Mouse (Mus musculus) natural killer cell, adult 2 months (primary cell): Measurements from ENCODE around the gene Abl1.

Experiments
- DNase-seq, 2 experiments: peaks; one replicate each; pipeline ENCODE4 v3.0.0; 2022; ENCODE audit warnings: low spot score in 2 of 2

Abl1 gene

DNA sequence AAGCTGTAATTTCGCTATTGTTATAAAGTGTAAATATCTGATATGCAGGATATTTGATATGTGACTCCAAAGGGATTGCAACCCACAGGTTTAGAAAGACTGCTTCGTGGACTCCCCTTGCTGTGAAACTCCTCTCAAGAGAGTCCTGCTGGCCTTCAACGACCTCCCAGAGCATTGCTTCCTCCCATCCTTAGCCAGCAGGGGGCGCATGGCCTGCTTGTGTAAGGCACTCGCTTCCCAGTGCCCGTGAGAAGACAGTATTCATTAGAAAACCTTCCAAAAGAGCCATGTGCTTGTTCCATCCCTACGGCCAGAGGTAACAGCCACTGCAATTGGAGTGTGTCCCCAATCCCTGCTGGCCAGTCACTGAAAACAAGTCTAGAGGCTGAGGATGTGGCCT is 98.9 kb downstream of the Abl1 start:
- DNase-seq = peak; percentile 68 to 75

DNA sequence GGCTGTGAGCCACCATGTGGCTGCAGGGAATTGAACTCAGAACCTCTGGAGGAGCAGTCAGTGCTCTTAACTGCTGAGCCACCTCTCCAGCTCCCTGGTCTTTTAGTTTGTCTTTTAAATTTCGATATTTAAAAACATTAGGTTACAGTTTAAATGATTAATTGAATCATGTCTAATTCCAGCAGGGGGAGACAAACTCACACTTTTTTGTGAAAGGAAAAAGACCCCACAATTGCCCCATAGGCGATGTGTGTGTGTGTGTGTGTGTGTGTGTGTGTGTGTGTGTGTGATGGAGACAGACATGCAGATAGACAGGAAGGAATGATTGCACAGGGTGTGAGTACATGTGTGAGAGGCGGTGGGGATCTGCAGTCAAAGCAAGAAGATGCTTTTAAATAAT is 100.1 kb downstream of the Abl1 start:
- DNase-seq = no peak

DNA sequence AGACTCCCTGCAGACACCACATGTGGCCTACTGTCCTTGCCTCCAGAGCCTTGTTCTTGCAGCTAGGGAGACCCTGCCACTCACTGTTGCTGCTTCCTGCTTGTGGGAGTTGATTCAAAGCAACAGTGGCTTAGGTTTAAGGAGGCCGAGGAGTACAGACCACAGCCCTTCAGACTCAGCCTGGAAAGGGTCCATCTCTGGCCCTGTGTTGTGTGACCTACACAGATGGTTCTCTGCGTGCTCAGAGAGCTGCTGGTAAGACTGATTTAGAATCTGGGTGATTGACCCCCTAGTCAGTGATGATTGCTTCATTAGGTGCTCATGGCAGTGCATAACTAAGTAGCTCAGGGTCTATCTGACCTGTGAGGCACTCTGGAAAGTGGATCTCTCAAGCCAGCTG is 101.0 kb downstream of the Abl1 start:
- DNase-seq = no peak

DNA sequence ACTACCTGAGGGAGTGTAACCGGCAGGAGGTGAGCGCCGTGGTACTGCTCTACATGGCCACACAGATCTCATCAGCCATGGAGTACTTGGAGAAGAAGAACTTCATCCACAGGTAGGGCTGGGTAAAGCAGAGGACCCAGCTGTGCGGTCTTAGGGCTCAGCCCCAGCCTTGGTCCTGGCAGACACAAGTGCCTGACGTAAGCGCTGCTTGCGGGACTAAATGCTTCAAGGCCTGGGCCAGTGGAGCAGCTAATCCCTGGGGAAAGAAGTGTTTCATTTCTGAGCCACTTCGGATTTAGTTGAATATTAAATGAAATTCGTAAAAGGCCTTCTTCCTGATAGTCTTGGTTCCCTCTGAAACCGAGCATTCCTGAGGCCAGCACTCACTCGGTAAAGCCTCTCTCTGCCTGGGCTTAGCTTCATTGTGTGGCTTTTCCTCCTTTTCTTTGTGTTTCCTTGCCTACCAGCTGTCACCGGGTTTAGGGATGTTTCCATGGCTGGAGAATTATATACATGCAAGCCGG is 102.6 kb downstream of the Abl1 start:
- no peak for DNase-seq

DNA sequence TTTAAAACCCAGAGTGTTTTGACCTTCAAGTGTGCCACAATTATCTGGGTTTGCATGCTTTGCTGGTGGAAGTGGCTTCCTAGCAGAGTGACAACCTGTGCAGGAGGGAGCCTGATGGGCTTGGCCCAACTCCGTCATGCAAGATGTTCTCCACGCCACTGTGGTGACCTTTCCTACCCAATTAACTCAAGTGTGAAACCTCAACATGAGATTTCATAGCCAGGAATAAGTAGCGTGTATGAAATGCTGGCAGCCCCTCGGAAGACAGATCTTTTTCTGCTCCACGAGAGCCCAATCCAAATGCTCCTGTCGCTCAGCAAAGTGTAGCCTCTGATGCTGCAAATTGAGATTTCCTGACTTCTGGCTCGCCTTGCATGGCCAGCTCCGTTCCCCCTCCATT is 103.1 kb downstream of the Abl1 start:
- no peak for DNase-seq

DNA sequence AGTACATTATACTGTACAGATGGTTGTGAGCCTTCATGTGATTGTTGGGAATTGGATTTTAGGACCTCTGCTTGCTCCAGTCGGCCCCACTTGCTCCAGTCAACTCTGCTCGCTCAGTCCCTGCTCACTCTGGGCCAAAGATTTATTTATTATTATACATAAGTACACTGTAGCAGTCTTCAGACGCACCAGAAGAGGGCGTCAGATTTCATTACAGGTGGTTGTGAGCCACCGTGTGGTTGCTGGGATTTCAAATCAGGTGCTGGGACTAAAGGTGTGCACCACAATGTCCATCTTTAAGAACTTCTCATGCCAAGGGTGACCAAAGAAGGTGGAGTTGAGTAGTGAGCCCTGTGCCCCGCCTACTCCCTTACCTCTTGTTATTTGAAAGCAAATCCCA is 104.4 kb downstream of the Abl1 start:
- no peak for DNase-seq

DNA sequence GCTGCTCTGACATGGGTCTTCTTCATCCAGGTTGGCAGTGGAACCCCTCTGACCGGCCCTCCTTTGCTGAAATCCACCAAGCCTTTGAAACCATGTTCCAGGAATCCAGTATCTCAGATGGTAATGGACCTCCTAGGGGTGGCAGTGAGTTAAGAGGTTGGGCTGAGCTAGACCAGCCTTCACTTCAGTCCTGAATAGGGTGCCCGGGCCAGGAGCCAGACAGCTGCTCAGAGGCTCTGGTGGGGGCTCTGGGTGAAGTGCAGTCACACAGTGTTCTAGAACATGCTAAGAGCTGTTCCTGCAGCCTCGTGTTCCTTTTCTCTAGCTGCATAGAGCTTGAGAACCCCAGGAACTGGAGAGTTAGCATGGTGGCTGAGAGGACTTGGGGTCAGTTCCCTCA is 108.8 kb downstream of the Abl1 start:
- DNase-seq = no peak

DNA sequence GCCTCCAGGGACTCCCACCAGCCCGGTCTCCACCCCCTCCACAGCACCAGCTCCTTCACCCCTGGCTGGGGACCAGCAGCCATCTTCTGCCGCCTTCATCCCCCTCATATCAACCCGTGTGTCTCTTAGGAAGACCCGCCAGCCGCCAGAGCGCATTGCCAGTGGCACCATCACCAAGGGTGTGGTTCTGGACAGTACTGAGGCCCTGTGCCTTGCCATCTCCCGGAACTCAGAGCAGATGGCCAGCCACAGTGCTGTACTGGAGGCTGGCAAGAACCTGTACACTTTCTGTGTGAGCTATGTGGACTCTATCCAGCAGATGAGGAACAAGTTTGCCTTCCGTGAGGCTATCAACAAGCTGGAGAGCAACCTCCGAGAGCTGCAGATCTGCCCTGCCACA is 113.2 kb downstream of the Abl1 start:
- no peak for DNase-seq

DNA sequence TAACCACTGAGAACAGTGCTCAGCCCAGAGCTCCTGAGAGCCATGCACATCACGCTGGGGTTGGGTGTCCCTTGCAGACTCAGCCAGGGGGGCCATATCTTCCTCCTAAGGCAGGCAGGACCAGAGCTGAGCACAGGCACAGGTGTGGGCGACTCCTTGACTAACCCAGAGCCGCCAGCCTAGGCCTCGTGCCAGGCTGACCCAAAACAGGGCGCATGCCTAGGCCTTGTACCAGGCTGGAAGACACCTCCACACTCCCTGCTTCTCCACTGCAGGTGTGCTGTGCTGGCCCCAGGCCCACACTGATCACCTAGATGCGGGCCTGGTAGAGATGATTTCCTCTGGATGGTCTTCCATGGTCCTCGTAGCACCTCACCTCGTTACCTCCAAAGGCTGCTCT is 114.6 kb downstream of the Abl1 start:
- DNase-seq = no peak

DNA sequence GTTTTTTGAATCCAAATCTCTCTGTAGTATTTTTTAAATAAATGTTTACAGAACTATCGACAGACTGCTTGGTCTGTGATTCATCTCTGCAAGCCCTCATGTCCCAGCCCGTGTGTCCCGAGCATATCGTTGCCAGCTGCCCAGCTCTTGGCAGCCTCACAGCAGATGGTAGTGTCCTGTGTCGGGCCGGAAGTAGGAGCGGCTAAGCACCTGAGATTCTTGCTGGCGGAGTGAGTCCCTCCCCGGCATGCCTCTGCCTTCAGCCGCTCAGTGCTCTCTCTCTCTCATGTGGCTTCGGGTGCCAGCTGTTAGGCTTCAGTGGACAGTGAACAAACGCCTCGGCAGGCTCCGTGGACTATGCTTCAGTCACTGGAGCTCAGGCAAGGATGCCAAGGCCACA is 115.3 kb downstream of the Abl1 start:
- no peak for DNase-seq

DNA sequence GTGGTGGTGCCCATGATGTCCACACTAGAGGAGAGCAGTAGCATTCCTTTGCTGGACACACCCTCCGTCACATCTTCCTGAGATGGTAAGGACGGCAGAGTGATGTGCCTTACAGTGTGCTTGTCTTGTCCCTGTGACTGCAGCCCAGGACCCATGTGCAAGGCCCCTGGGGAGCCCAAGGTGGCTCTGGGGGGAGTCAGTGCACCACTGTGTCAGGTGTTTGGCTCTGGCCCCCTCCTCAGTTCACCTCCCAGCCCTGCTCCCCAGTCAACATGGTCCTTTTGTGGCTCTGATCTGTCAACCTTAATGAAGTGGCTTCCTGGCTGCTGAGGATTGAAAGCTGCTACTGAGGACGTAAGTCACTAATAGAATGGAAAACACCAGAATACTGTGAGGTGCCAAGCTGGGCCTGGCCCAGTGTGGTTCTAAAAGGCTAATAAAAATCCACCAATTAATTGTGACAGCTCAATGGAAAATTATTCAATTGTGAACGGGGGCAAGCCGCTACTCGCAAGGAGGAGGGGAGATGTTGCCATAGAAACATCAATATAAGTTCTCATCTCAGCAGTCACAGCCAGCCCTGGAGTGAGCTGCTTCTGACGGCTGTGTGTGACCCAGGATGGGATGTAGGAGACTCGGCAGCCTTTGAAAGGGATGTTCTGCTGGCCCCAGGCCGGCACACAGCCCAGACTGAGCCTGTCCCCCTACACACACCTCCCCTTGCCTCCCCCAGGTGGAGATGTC is 118.6 kb downstream of the Abl1 start:
- no peak for DNase-seq

DNA sequence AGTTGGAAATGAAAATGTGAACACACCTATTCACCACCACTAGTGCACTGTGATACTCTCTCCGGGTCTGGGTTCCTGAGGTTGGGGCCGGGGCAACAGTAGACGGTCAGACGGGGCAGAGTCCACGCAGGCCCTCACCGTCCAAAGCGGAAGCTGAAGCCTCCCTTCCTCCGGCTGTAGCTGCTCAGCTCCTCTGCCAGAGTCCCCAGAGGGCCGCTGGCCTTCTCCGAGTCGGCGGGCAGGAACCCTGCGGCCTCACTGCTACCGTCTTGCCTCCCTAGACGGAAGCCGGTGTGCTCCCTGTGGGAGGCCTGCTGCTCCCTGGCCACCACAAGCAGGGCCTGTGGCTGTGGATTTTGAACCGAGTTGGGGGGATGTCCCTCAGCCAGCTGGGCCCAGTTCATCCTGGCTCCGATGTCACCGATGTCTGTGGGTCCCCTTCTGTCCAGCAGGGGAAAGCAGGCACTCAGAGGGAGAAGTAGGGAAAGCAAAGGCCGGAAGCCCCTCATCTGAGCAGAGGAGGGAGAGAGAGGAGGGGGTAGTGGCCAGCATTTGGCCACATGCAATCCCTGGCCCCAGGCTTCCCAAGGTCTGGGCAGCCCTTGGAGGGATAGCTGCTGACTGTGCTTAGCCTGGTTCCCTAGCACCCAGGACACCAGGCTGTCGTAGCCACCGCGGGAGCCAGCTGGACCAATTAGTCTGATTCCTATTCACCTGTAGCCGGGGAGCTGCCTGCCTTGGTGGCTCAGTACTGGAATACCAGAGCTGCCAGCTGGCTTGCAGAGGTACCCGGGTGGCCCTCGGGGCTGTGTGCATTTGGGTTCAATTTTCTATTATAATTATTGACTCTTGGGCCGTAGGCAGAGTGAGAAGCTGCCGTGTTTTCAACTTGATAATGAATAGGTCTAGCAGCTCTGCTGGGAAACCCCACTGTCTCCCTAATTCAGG is 120.5 kb downstream of the Abl1 start:
- DNase-seq = no peak

DNA sequence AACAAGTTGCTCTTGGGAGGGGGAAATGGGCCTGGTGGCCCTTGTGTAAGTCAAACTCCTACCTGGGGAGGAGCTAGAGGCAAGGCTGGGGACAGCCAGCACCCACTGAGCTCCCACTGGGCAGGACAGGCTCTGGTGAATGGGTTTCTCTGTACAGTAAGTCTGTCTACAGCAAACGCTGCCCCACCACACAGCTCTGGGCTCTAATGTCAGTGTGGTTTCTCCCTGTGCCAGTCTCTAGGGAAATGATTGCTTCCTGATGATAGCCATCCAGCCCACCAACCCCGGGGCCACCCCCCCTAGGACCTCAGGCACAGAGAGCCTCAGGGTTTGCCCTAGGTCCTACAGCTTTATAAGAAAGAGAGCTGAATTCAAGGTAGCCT is 121.2 kb downstream of the Abl1 start:
- DNase-seq = peak; percentile 33 to 40

DNA sequence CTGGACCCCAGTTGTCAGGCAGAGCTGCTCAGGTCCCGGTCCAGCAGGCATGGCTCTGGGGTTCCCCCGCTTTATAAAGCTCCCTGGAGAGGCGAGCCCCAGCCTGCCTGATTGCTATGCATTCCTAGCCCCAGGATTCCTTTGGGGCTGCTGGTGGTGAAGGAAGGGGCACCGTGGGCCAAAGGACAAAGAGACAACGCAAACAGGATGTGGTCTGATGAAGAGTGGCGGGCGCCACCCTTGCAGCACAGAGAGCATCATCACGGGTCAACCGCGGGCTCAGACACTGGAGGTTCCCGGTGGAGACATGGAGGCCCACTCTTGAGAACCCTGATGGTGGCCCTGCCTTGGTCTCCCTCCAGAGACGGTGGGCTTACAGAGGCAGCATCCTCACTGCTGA is 122.3 kb downstream of the Abl1 start, which contains the start of gene Qrfp:
Gene Qrfp (minus strand): TSS at position 137 of the 400 bp plus-strand sequence.
- peak; percentile 75 to 83 for DNase-seq

DNA sequence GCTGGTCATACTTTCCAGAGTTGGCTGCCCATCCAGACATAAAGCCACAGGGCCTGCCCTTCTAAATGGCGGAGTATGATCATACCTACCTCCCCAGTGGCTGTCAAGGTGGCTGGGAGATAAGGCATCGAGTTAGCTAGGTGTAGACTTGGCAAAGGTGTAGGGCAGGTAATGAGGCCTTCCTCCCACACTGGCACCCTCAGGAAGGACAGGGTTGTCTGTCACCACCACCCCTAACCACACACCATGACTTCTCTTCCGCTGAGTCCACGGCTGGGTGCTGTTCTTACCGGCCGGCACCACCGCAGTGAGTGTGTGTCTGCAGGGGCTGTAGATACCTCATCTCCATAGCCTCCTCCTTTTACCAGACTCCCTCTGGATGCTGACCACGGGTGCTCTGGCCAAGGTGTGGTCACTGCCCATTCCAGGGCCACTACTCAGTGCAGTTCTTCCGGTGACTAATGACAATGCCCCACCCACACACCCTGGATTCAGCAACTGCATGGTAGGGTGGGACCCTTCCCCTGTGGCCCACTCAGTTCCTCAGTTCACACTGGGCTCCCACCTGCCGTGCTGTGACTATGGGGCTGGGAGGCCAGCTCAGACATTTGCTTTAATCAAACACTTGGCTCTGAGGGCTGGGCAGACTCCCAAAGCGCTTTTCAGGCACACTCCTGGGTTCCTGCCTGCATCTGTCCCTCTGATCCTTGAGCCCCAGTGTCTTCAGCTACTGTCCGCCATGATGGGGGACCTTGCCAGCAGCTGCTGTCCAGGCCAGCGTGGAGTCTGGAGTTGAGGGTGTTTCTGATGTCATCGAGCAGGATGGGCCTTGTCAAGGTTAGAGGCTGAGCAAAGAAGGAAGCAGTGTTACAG is 123.1 kb downstream of the Abl1 start:
- peak; percentile 71 to 81 for DNase-seq

DNA sequence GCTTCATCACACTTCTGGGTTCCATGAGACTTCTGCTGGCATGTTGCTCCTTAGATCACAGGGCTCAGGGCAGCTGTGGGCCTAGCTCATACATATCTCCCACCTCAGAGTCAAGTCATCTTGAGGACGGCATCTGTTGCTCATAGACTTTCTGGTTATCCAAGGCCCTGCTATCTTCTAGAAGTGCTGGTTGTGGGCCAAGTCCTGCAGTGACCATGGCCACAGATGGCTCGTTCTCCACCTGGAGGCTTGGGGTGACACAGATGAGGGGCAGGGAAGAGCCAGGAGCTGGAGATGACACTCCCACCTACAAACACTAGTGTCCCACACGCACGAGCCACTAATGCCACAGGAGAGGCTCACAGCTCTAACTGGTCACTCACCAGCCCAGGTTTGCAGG is 125.5 kb downstream of the Abl1 start:
- no peak for DNase-seq

DNA sequence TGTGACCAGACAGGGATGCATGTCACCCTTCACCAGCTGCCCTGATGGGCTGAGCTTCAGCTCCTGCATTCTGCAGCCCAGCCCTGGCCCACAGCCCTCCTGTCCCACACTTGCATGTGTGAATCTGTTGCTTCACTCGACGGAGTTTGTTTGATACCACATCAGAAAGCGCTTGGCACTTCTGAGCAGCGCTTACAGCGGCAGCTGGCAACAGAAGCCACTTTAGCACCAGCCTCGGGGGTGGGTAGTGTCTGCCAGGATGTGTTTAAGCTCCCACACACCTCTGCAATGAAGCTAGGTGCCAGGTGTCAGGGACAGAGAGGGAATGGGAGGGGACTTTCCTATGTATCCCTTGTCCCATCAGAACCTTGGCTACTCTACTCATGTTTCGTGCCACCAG is 126.5 kb downstream of the Abl1 start:
- DNase-seq = peak; percentile 50 to 60

DNA sequence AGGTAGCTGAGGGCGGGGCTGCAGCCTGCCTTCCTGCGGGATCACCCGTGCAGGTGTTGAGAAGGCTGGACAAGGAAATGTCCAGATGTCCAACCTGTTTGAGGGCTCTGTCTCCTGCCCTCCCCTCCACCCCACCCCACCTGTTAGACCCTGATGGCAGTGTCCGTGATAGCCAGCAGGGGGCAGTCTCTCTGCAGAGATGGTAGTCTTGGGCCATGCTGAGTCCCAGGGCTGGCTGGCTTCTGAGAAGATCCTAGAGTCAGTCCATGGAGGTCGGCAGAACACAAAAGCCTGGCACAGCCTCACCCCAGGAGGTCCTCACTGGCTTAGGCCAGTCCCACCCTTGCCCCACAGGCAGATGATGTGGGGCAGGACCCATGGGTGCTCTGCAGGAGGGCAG is 127.2 kb downstream of the Abl1 start:
- DNase-seq = peak; percentile 69 to 77

DNA sequence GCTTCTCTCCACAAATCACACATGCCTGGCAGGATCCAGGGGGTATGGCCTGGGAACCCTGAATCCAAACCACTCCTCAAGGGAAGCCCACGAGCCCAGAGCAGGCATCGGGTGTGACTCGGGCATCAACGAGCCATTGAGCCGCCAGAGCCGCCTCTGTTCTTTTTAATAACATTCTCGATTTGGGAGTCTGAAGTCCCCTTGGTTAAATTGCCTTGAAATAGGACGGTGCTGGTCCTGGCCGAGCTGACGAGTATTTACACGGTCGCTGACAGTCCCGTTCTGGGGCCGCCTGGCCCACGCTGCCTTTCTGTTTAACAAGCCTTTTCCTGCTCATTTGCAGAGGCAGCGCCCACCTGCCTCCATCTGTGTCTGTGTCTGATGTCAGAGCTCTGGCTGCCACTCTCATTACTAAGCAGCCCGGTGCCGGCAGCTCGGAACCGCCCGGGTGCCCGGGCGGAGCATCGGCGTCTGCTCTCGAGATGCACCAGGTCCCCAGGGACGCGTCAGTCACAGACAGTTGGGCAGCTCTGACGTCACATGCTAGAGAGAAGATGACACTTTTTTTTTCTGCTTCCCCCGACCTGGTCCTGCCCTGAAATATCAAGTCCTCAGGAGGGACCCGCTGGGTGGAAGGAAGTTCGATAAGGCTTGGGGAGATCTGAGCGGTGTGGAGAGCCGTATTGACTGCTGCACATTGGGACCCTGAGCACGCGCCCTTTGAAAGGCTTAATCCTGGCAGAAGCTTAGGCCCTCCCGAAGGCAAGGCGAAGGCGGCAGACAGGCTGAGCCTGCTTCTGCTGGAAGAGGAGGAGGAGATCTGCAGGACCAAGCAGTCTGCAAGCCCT is 134.6 kb downstream of the Abl1 start:
- DNase-seq = peak; percentile 79 to 92

DNA sequence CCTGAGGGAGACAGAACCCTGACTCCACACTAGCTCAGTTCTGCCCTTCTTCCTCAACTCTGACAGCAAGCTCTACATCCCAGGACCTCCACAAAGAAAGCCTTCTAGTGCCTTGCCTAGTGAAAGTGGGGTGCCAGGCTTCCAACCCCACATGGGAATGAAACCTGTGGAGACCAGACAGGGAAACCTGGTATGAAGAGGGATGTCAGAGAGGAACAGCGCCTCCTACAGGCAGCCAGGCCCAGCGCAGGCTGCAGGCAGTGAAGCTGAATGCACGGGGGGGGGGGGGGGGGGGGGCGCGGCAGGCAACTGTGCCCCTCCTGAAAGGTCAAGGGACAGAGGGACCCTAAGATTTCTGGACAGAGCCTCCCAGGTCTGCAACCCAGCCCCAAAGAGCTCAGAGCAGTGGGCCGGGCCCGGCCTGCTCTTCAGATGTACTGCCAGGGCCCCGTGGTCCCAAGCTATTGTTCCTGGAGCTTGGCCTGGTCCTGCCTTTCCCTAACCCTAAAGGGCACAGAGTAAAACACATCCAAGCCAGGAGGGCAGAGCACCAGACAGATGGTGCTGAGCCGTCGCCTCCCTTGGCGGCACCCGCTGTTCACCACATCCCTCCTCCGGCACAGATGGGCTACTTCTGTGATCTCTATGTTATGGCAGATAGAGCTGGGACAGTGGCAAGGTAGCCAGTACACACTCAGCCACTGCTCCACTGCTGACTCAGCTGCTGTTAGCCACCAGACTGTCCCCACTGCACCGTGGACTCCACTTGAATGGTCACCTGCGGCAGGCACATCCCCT is 136.0 kb downstream of the Abl1 start:
- peak in 1 of 2 experiments; percentile 66 for DNase-seq
